Mouse (Mus musculus) forebrain, embryonic 11.5 days (tissue): ENCODE results near the gene Ficd. TPM values are rescaled to one million over a fixed set of nuclear protein-coding genes. Genes with fewer than 3 reads are reported as not detected.

ENCODE experiments used
- ATAC-seq: fragments of 200-750 bp; cut with Nextera tagmentation; replicated peaks from 2 replicates; pipeline ENCODE4 v1.8.0; 2017; ENCODE audit warnings: moderate TSS enrichment; ENCODE audit not compliant: low FRiP score
- DNase-seq: peaks from one replicate; pipeline ENCODE4 v3.0.0-alpha.2; 2017; ENCODE audit warnings: low spot score
- H3K27ac ChIP-seq: fragments of 300-500 bp; sonication (generic); 2 replicates; pipeline ENCODE4 v1.5.1; 2014; ENCODE audit warnings: low read depth, low read length
- H3K27me3 ChIP-seq: fragments of 300-500 bp; sonication (generic); 2 replicates; pipeline ENCODE4 v1.6.1; 2014; ENCODE audit warnings: mild to moderate bottlenecking, low read length, mixed read lengths; ENCODE audit not compliant: control insufficient read depth, insufficient read depth
- H3K36me3 ChIP-seq: fragments of 300-500 bp; sonication (generic); 2 replicates; pipeline ENCODE4 v1.6.1; 2014; ENCODE audit warnings: mild to moderate bottlenecking, low read length, moderate library complexity, mixed read lengths; ENCODE audit not compliant: control insufficient read depth, insufficient read depth
- H3K4me1 ChIP-seq: fragments of 300-500 bp; sonication (generic); replicated peaks from 2 replicates; pipeline ENCODE4 v1.6.1; 2014; ENCODE audit warnings: low read length, mixed read lengths; ENCODE audit not compliant: control insufficient read depth, insufficient read depth
- H3K4me2 ChIP-seq: fragments of 300-500 bp; sonication (generic); 2 replicates; pipeline ENCODE4 v1.6.1; 2014; ENCODE audit warnings: low read depth, mild to moderate bottlenecking, low read length, moderate library complexity, mixed read lengths; ENCODE audit not compliant: severe bottlenecking
- H3K4me3 ChIP-seq: fragments of 300-500 bp; sonication (generic); 2 replicates; pipeline ENCODE4 v1.5.1; 2014; ENCODE audit warnings: low read depth, low read length
- H3K9ac ChIP-seq: fragments of 300-500 bp; sonication (generic); 2 replicates; pipeline ENCODE4 v1.6.1; 2014; ENCODE audit warnings: low read length
- H3K9me3 ChIP-seq: fragments of 300-500 bp; sonication (generic); 2 replicates; pipeline ENCODE4 v1.6.1; 2016; ENCODE audit warnings: low read length, mixed read lengths; ENCODE audit not compliant: control insufficient read depth
- WGBS: fragments of 180-500 bp; shearing (Covaris S2); extraction: QIAGEN DNeasy Blood & Tissue Kit; methylation state at CpG from one replicate; pipeline ENCODE4 v1.1.7; 2014; 5-methylcytosine and 5-hydroxymethylcytosine counted together
- polyA plus RNA-seq: library from polyadenylated mRNA; unstranded; fragments of >200 nt; fragmentation: Nextera tagmentation; extraction: Ambion mirVana; gene quantifications from 2 replicates; pipeline ENCODE4 v1.2.1, GENCODE M21; 2014

Gene Ficd
- polyA plus RNA-seq, 1 experiment from 2014 or later, result 4.6 TPM

GRCm38 (mm10) chr5:113736113-113736502 lies 505 bp downstream of the Ficd start:
- Histone ChIP-seq H3K4me3 (peak overlapping the region; percentile 68), H3K4me2 (peak overlapping the region; percentile 70), H3K4me1 (peaks cover 7% of the 10 kb centered on the region), H3K9ac (peak overlapping the region; percentile 70), H3K27me3 (no peaks in the 10 kb centered on the region), H3K9me3 (no peaks in the 10 kb centered on the region), H3K27ac (peak overlapping the region; percentile 94), H3K36me3 (no peaks in the 10 kb centered on the region; the same call in 1 of the 2 replicates)
- ATAC-seq (peak; percentile 23), DNase-seq (no peak)
- 5% methylated on average over 10 of the region's 10 CpGs for WGBS

GRCm38 (mm10) chr5:113736522-113737164 lies 1.0 kb downstream of the Ficd start:
- Histone ChIP-seq H3K36me3 (no peaks in the 10 kb centered on the region; the same call in 1 of the 2 replicates), H3K9ac (peak overlapping the region; percentile 70), H3K27ac (no peak overlapping the region), H3K4me2 (peak overlapping the region; percentile 70), H3K9me3 (no peaks in the 10 kb centered on the region), H3K4me3 (peak overlapping the region; percentile 68), H3K4me1 (peaks cover 7% of the 10 kb centered on the region), H3K27me3 (no peaks in the 10 kb centered on the region)
- 49% methylated on average over 15 of the region's 15 CpGs for WGBS
- no peak for DNase-seq
- no peak for ATAC-seq

- Histone ChIP-seq H3K27ac (no peak overlapping the region), H3K27me3 (no peaks in the 10 kb centered on the region), H3K4me1 (peaks cover 7% of the 10 kb centered on the region), H3K9me3 (no peaks in the 10 kb centered on the region), H3K4me3 (no peak overlapping the region), H3K4me2 (no peak overlapping the region), H3K9ac (no peak overlapping the region), H3K36me3 (peaks cover 4% of the 10 kb centered on the region; the same call in 1 of the 2 replicates)
- no peak for ATAC-seq
- WGBS, result 94% methylated on average over 11 of the region's 11 CpGs
- no peak for DNase-seq
Observed at GRCm38 (mm10) chr5:113737607-113738237, 2.1 kb downstream of the Ficd start.

GRCm38 (mm10) chr5:113747629-113748028 lies 12.0 kb downstream of the Ficd start:
- WGBS, result 93% methylated on average over 5 of the region's 5 CpGs
- no peaks in the 10 kb centered on the region for H3K27me3 ChIP-seq
- DNase-seq, result no peak

GRCm38 (mm10) chr5:113748556-113749331 lies 13.1 kb downstream of the Ficd start:
- H3K27ac ChIP-seq, result no peak overlapping the region
- DNase-seq (no peak), ATAC-seq (no peak)
- H3K9ac ChIP-seq, result no peak overlapping the region
- no peak overlapping the region for H3K4me2 ChIP-seq
- no peak overlapping the region for H3K4me3 ChIP-seq
- WGBS, result 93% methylated on average over 13 of the region's 13 CpGs
- no peaks in the 10 kb centered on the region for H3K9me3 ChIP-seq
- H3K27me3 ChIP-seq, result no peaks in the 10 kb centered on the region
- peaks cover 61% of the 10 kb centered on the region for H3K36me3 ChIP-seq
- no peaks in the 10 kb centered on the region for H3K4me1 ChIP-seq

More at GRCm38 (mm10) chr5:113747629-113748028, 12.0 kb downstream of the Ficd start:
- H3K27ac ChIP-seq, result no peak overlapping the region
- no peak for ATAC-seq
- no peaks in the 10 kb centered on the region for H3K4me1 ChIP-seq
- H3K9ac ChIP-seq, result no peak overlapping the region
- peaks cover 63% of the 10 kb centered on the region for H3K36me3 ChIP-seq
- no peaks in the 10 kb centered on the region for H3K9me3 ChIP-seq
- H3K4me3 ChIP-seq, result no peak overlapping the region
- no peak overlapping the region for H3K4me2 ChIP-seq

- H3K27ac ChIP-seq, result no peak overlapping the region
- no peaks in the 10 kb centered on the region for H3K4me1 ChIP-seq
- no peak overlapping the region for H3K9ac ChIP-seq
- 89% methylated on average over 9 of the region's 9 CpGs for WGBS
- no peaks in the 10 kb centered on the region for H3K27me3 ChIP-seq
- DNase-seq (no peak), ATAC-seq (no peak)
- no peak overlapping the region for H3K4me3 ChIP-seq
- no peaks in the 10 kb centered on the region for H3K9me3 ChIP-seq
- H3K4me2 ChIP-seq, result no peak overlapping the region
- peaks cover 49% of the 10 kb centered on the region for H3K36me3 ChIP-seq
Observed at GRCm38 (mm10) chr5:113751521-113752157, 16.0 kb downstream of the Ficd start.

GRCm38 (mm10) chr5:113755347-113756030 lies 19.9 kb downstream of the Ficd start:
- DNase-seq, result no peak
- no peaks in the 10 kb centered on the region for H3K4me1 ChIP-seq
- H3K36me3 ChIP-seq, result peaks cover 33% of the 10 kb centered on the region
- 91% methylated on average over 15 of the region's 15 CpGs for WGBS
- ATAC-seq, result no peak
- no peak overlapping the region for H3K4me3 ChIP-seq
- H3K4me2 ChIP-seq, result no peak overlapping the region
- H3K9me3 ChIP-seq, result no peaks in the 10 kb centered on the region
- H3K27me3 ChIP-seq, result no peaks in the 10 kb centered on the region
- H3K9ac ChIP-seq, result no peak overlapping the region
- H3K27ac ChIP-seq, result no peak overlapping the region

GRCm38 (mm10) chr5:113761585-113761984 lies 26.0 kb downstream of the Ficd start:
- Histone ChIP-seq H3K9ac (no peak overlapping the region), H3K4me3 (no peak overlapping the region), H3K27me3 (no peaks in the 10 kb centered on the region), H3K9me3 (no peaks in the 10 kb centered on the region), H3K36me3 (peaks cover 18% of the 10 kb centered on the region), H3K4me1 (no peaks in the 10 kb centered on the region; the same call in 1 of the 2 replicates), H3K27ac (no peak overlapping the region), H3K4me2 (no peak overlapping the region)
- no peak for ATAC-seq
- 94% methylated on average over 2 of the region's 2 CpGs for WGBS
- DNase-seq, result no peak
